Mouse (Mus musculus) bone marrow macrophage, adult 2 months (primary cell): ENCODE data around the gene Olfml2a.
A peak's percentile ranks its signal among the peaks of the same experiment; 100 is the strongest.

Experiments used
- CTCF ChIP-seq: IDR thresholded peaks from 2 replicates; pipeline ENCODE4 v1.5.1; 2012; ENCODE audit warnings: low read depth, mild to moderate bottlenecking, low read length, moderate library complexity
- POLR2A ChIP-seq: IDR thresholded peaks from 2 replicates; pipeline ENCODE4 v1.6.1; 2012; ENCODE audit warnings: mild to moderate bottlenecking, low read depth, low read length, borderline replicate concordance

DNA sequence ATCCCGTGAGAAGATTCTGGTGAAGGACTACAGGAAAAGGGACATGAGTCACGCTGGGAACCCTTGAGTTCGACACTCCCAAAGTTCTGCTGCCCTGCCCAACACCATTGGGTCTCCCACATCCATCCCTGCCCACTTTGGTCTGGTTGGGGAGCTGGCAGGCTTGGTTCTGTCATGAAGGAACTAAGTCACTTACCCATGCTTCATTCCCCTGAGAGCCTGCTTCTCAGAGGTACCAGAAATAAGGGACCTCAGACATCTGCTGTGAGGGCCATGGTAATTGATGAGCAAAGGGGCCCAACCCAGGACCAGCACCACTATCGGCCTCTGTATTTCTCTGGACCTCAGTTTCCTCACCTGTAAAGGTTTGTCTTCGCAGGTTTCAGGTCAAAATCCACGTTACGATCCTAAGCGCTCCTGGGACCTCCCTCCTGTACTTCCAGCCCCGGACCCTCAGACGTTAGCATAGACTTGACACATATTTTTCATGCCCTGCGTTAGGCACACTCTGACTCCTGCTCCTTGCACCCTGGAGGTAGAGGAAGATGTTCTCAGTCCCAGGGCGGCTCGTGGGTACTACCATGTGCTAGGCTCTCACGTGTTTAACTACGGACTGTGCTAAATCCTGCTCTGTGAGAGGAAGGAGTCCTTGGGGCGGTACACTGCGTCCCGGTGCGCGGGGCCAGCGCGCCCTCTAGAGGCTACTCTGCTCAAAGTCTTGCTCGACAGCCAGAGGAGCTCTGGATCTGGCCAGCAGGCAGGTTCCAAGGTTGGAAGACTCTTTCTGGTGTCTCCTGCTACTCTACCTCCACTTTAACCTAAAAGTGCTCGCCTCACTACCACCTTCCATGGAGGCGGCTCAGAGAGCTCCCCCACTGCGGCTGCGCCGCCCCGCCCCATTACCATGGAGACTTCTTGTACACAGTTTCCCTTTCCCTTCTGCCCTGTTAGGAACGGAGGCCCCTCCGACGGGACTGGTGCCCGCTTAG, 65.9 kb downstream of the Olfml2a start, which contains the start of gene Wdr38:
- TF ChIP-seq POLR2A (no peak), CTCF (peak; percentile 100)
